Comparison of ENCODE assay signal across 24 mouse cellular contexts in genomic region chr1:64044577-64044976, GRCm38 (mm10).
DNase-seq lines count a peak whose midpoint lies in the region; ATAC-seq and TF ChIP-seq lines count a peak whose summit lies in the region.
"Had no signal": no experiment of that assay in that cellular context is flagged by ENCODE, and none has a peak within 500 bp of the region (broad histone marks: within the 10 kb centered on the region; RNA-seq: fewer than 3 reads in every experiment).

No protein-coding gene starts in this region.

- H3K4me3 ChIP-seq in lung, embryonic 14.5 days (ENCODE audit: low read depth, low read length): no peak overlapping the region
- H3K4me3 ChIP-seq: embryonic facial prominence, embryonic 12.5 days; heart, embryonic 15.5 days; kidney, embryonic 15.5 days; liver, embryonic 13.5 days; lung, embryonic 15.5 days; midbrain, embryonic 15.5 days; stomach, embryonic 15.5 days had no signal

- H3K27ac ChIP-seq in lung, embryonic 14.5 days (ENCODE audit: low read depth): no peak overlapping the region
- H3K27ac ChIP-seq: embryonic facial prominence, embryonic 12.5 days; heart, embryonic 15.5 days; kidney, embryonic 15.5 days; liver, embryonic 13.5 days; lung, embryonic 15.5 days; midbrain, embryonic 15.5 days; stomach, embryonic 15.5 days had no signal

- no peak overlapping the region for H3K9ac ChIP-seq in lung, embryonic 14.5 days
- H3K9ac ChIP-seq: embryonic facial prominence, embryonic 12.5 days; forebrain, postnatal 0 days; heart, embryonic 15.5 days; kidney, embryonic 15.5 days; liver, embryonic 13.5 days; lung, embryonic 15.5 days; midbrain, embryonic 15.5 days; stomach, embryonic 15.5 days had no signal

- DNase-seq in lung, embryonic 14.5 days: peak; percentile 21
- DNase-seq in lung, postnatal 14 days: no peak
- DNase-seq in A20 (ENCODE audit: low read depth, low spot score): peak; percentile 23
- no peak for DNase-seq in urinary bladder, postnatal 10 days (ENCODE audit: low spot score)
- no peak for DNase-seq in cerebellum, postnatal 14 days
- DNase-seq: adrenal gland, postnatal 10 days; cerebellum, adult 9-10 months; forebrain, postnatal 0 days; heart, postnatal 4 days; kidney, postnatal 4 days; liver, embryonic 13.5 days; right cerebral cortex, postnatal 4 days; thymus, postnatal 25 days had no signal

- H3K4me2 ChIP-seq in lung, embryonic 14.5 days: no peak overlapping the region
- H3K4me2 ChIP-seq: embryonic facial prominence, embryonic 12.5 days; heart, embryonic 15.5 days; kidney, embryonic 15.5 days; liver, embryonic 13.5 days; lung, embryonic 15.5 days; midbrain, embryonic 15.5 days; stomach, embryonic 15.5 days had no signal

- TF ChIP-seq CTCF in lung, embryonic 14.5 days (IDR thresholded peaks at IDR 0.05; ENCODE audit: low read depth): no peak

- no peaks in the 10 kb centered on the region for H3K27me3 ChIP-seq in lung, embryonic 14.5 days (ENCODE audit: insufficient read depth, low read length)
- H3K27me3 ChIP-seq: embryonic facial prominence, embryonic 12.5 days; heart, embryonic 15.5 days; kidney, embryonic 15.5 days; liver, embryonic 13.5 days; lung, embryonic 15.5 days; midbrain, embryonic 15.5 days; stomach, embryonic 15.5 days had no signal

- ATAC-seq in lung, embryonic 14.5 days (ENCODE audit: insufficient read depth): no peak
- peak; percentile 76 for ATAC-seq in CD4-positive, CD25-positive, alpha-beta regulatory T cell, adult 4 months
- peak; percentile 65 for ATAC-seq in inflammation-experienced regulatory T-cells, adult 6 months
- ATAC-seq: forebrain, postnatal 0 days; hindbrain, embryonic 16.5 days; intestine, postnatal 0 days; midbrain, embryonic 15.5 days had no signal

- H3K36me3 ChIP-seq in lung, embryonic 14.5 days (ENCODE audit: insufficient read depth): no peaks in the 10 kb centered on the region
- H3K36me3 ChIP-seq: G1E; heart, embryonic 15.5 days; liver, embryonic 13.5 days; stomach, embryonic 15.5 days had no signal

- WGBS in lung, embryonic 14.5 days: 34% methylated on average over 2 of the region's 2 CpGs

- peaks cover 9% of the 10 kb centered on the region for H3K4me1 ChIP-seq in lung, embryonic 14.5 days (ENCODE audit: insufficient read depth)
- H3K4me1 ChIP-seq: stomach, embryonic 15.5 days had no signal

- no peaks in the 10 kb centered on the region for H3K9me3 ChIP-seq in lung, embryonic 14.5 days (ENCODE audit: low read depth, low read length)
- H3K9me3 ChIP-seq: embryonic facial prominence, embryonic 12.5 days; G1E; heart, embryonic 15.5 days; kidney, embryonic 15.5 days; liver, embryonic 13.5 days; lung, embryonic 15.5 days; midbrain, embryonic 15.5 days; stomach, embryonic 15.5 days had no signal

Comparison
In these comparisons a context has a peak if more than half of its experiments do, and no peak if none do; other contexts are left out.
1. DNase-seq: peak in lung, embryonic 14.5 days (single experiment) and A20 (single experiment); none in lung, postnatal 14 days (single experiment), urinary bladder, postnatal 10 days (single experiment) and cerebellum, postnatal 14 days (0 of 2).